Mouse (Mus musculus) embryonic facial prominence, embryonic 14.5 days (tissue): Measurements from ENCODE around the gene 1700003F12Rik. TPM values are rescaled to one million over a fixed set of nuclear protein-coding genes. Genes with fewer than 3 reads are reported as not detected.

Source experiments
- ATAC-seq: fragments of 200-750 bp; cut with Nextera tagmentation; 2 replicates; pipeline ENCODE4 v1.8.0; 2017; ENCODE audit warnings: low read depth, moderate number of reproducible peaks, moderate TSS enrichment
- DNase-seq: peaks from one replicate; pipeline ENCODE4 v3.0.0-alpha.2; 2015; ENCODE audit warnings: low spot score
- H3K27ac ChIP-seq: fragments of 300-500 bp; sonication (generic); replicated peaks from 2 replicates; pipeline ENCODE4 v1.5.1; 2014; ENCODE audit warnings: low read depth, mild to moderate bottlenecking, low read length, moderate library complexity
- H3K27me3 ChIP-seq: fragments of 300-500 bp; sonication (generic); replicated peaks from 2 replicates; pipeline ENCODE4 v1.6.1; 2014; ENCODE audit warnings: low read length; ENCODE audit not compliant: control insufficient read depth, insufficient read depth
- H3K36me3 ChIP-seq: fragments of 300-500 bp; sonication (generic); 2 replicates; pipeline ENCODE4 v1.6.1; 2014; ENCODE audit warnings: low read length, mixed read lengths; ENCODE audit not compliant: control insufficient read depth, insufficient read depth
- H3K4me1 ChIP-seq: fragments of 300-500 bp; sonication (generic); 2 replicates; pipeline ENCODE4 v1.6.1; 2014; ENCODE audit warnings: antibody characterized with exemption, low read length; ENCODE audit not compliant: control insufficient read depth, insufficient read depth
- H3K4me2 ChIP-seq: fragments of 300-500 bp; sonication (generic); 2 replicates; pipeline ENCODE4 v1.6.1; 2014; ENCODE audit warnings: low read depth, mild to moderate bottlenecking, low read length, moderate library complexity, mixed read lengths
- H3K4me3 ChIP-seq: fragments of 300-500 bp; sonication (generic); 2 replicates; pipeline ENCODE4 v1.5.1; 2014; ENCODE audit warnings: low read depth, mild to moderate bottlenecking, low read length
- H3K9ac ChIP-seq: fragments of 300-500 bp; sonication (generic); 2 replicates; pipeline ENCODE4 v1.6.1; 2014; ENCODE audit warnings: low read depth, mild to moderate bottlenecking, low read length, moderate library complexity, mixed read lengths
- H3K9me3 ChIP-seq: fragments of 300-500 bp; sonication (generic); 2 replicates; pipeline ENCODE4 v1.6.1; 2016; ENCODE audit warnings: low read length; ENCODE audit not compliant: control insufficient read depth
- WGBS: fragments of 180-500 bp; shearing (Covaris S2); extraction: QIAGEN DNeasy Blood & Tissue Kit; methylation state at CpG from one replicate; pipeline ENCODE4 v1.1.7; 2014; 5-methylcytosine and 5-hydroxymethylcytosine counted together
- polyA plus RNA-seq: library from polyadenylated mRNA; unstranded; fragments of >200 nt; fragmentation: Nextera tagmentation; extraction: Ambion mirVana; gene quantifications from 2 replicates; pipeline ENCODE4 v1.2.1, GENCODE M21; 2014

Gene 1700003F12Rik
- polyA plus RNA-seq, 1 experiment from 2014 or later = 0.78 TPM

- no peak for DNase-seq
- Histone ChIP-seq H3K36me3 (no peaks in the 10 kb centered on the region), H3K4me2 (peak overlapping the region; percentile 30), H3K4me1 (peaks cover 26% of the 10 kb centered on the region), H3K9me3 (no peaks in the 10 kb centered on the region), H3K9ac (peak overlapping the region; percentile 10; the same call in 1 of the 2 replicates), H3K27me3 (peaks cover 16% of the 10 kb centered on the region), H3K27ac (no peak overlapping the region), H3K4me3 (peak overlapping the region; percentile 11; the same call in 1 of the 2 replicates)
- ATAC-seq = peak; percentile 13
- WGBS = 32% methylated on average over 20 of the region's 21 CpGs
Measured at GRCm38 (mm10) chr2:154551927-154552326, 5.0 kb downstream of the 1700003F12Rik start.

GRCm38 (mm10) chr2:154552424-154552907 lies 5.6 kb downstream of the 1700003F12Rik start:
- H3K27me3 ChIP-seq = peaks cover 16% of the 10 kb centered on the region
- H3K36me3 ChIP-seq = no peaks in the 10 kb centered on the region
- no peaks in the 10 kb centered on the region for H3K9me3 ChIP-seq
- H3K4me1 ChIP-seq = peaks cover 32% of the 10 kb centered on the region
- peak overlapping the region; percentile 11; the same call in 1 of the 2 replicates for H3K4me3 ChIP-seq
- peak overlapping the region; percentile 30 for H3K4me2 ChIP-seq
- DNase-seq (peak; percentile 82), ATAC-seq (peak; percentile 48)
- WGBS = 38% methylated on average over 24 of the region's 27 CpGs
- H3K9ac ChIP-seq = peak overlapping the region; percentile 10; the same call in 1 of the 2 replicates
- H3K27ac ChIP-seq = no peak overlapping the region

GRCm38 (mm10) chr2:154555235-154555634 lies 8.3 kb downstream of the 1700003F12Rik start:
- H3K27me3 ChIP-seq = peaks cover 14% of the 10 kb centered on the region
- DNase-seq = no peak
- H3K4me1 ChIP-seq = peaks cover 31% of the 10 kb centered on the region
- H3K9me3 ChIP-seq = no peaks in the 10 kb centered on the region
- no peak overlapping the region for H3K4me3 ChIP-seq
- 0 out of 2 replicates have a peak, but pooled peaks cover under 1% of the 10 kb centered on the region for H3K36me3 ChIP-seq
- H3K4me2 ChIP-seq = no peak overlapping the region
- 85% methylated on average over 6 of the region's 6 CpGs for WGBS
- no peak for ATAC-seq
- H3K9ac ChIP-seq = no peak overlapping the region
- no peak overlapping the region for H3K27ac ChIP-seq

GRCm38 (mm10) chr2:154557184-154557832 lies 10.4 kb downstream of the 1700003F12Rik start:
- ATAC-seq (no peak), DNase-seq (no peak)
- Histone ChIP-seq H3K36me3 (peaks cover 18% of the 10 kb centered on the region), H3K4me1 (peaks cover 24% of the 10 kb centered on the region), H3K9ac (no peak overlapping the region), H3K27me3 (no peaks in the 10 kb centered on the region), H3K4me3 (no peak overlapping the region), H3K4me2 (0 out of 2 replicates have a peak overlapping the region, but pooled peaks have one; percentile 8), H3K9me3 (no peaks in the 10 kb centered on the region), H3K27ac (no peak overlapping the region)
- 48% methylated on average over 5 of the region's 5 CpGs for WGBS

GRCm38 (mm10) chr2:154558264-154559039 lies 11.6 kb downstream of the 1700003F12Rik start, which contains the start of gene Necab3:
Necab3 (minus strand) TSS chr2:154558890.
- H3K9ac ChIP-seq = peak within 1 kb of the TSS; percentile 53
- peak; percentile 71 for ATAC-seq
- 9% methylated on average over 16 of the region's 34 CpGs for WGBS
- no peaks in the 10 kb centered on the region for H3K27me3 ChIP-seq
- peaks cover 29% of the 10 kb centered on the region for H3K36me3 ChIP-seq
- H3K4me2 ChIP-seq = peak within 1 kb of the TSS; percentile 67
- H3K9me3 ChIP-seq = no peaks in the 10 kb centered on the region
- DNase-seq = peak; percentile 61
- H3K27ac ChIP-seq = peak within 1 kb of the TSS; percentile 39; the same call in 1 of the 2 replicates
- peaks cover 23% of the 10 kb centered on the region for H3K4me1 ChIP-seq
- peak within 1 kb of the TSS; percentile 32 for H3K4me3 ChIP-seq

GRCm38 (mm10) chr2:154563612-154564170 lies 16.8 kb downstream of the 1700003F12Rik start:
- H3K9ac ChIP-seq = no peak overlapping the region
- no peak for ATAC-seq
- no peaks in the 10 kb centered on the region for H3K27me3 ChIP-seq
- no peak overlapping the region for H3K4me2 ChIP-seq
- DNase-seq = peak; percentile 43
- 83% methylated on average over 15 of the region's 22 CpGs for WGBS
- no peak overlapping the region for H3K4me3 ChIP-seq
- peaks cover 40% of the 10 kb centered on the region for H3K36me3 ChIP-seq
- H3K27ac ChIP-seq = no peak overlapping the region
- peaks cover 21% of the 10 kb centered on the region for H3K4me1 ChIP-seq
- H3K9me3 ChIP-seq = no peaks in the 10 kb centered on the region

- H3K4me1 ChIP-seq = peaks cover 22% of the 10 kb centered on the region
- ATAC-seq (no peak), DNase-seq (peak; percentile 51)
- no peak overlapping the region for H3K4me3 ChIP-seq
- H3K4me2 ChIP-seq = no peak overlapping the region
- whole genome bisulfite sequencing = 78% methylated on average over 3 of the region's 3 CpGs
- no peak overlapping the region for H3K9ac ChIP-seq
- no peaks in the 10 kb centered on the region for H3K9me3 ChIP-seq
- H3K27me3 ChIP-seq = no peaks in the 10 kb centered on the region
- H3K36me3 ChIP-seq = peaks cover 36% of the 10 kb centered on the region
- H3K27ac ChIP-seq = no peak overlapping the region; the same call in 1 of the 2 replicates
Measured at GRCm38 (mm10) chr2:154565562-154565961, 18.7 kb downstream of the 1700003F12Rik start.

GRCm38 (mm10) chr2:154566641-154567040 lies 19.8 kb downstream of the 1700003F12Rik start:
- 41% methylated on average over 8 of the region's 8 CpGs for WGBS
- Histone ChIP-seq H3K27me3 (no peaks in the 10 kb centered on the region), H3K4me2 (no peak overlapping the region), H3K9me3 (no peaks in the 10 kb centered on the region), H3K9ac (0 out of 2 replicates have a peak overlapping the region, but pooled peaks have one; percentile 16), H3K4me1 (peaks cover 28% of the 10 kb centered on the region), H3K36me3 (peaks cover 26% of the 10 kb centered on the region), H3K4me3 (no peak overlapping the region), H3K27ac (peak overlapping the region; percentile 28; the same call in 1 of the 2 replicates)
- DNase-seq (no peak), ATAC-seq (no peak)
